Mouse (Mus musculus) limb, embryonic 12.5 days (tissue): ENCODE results near the gene Pam16. TPM values are rescaled to one million over a fixed set of nuclear protein-coding genes. Genes with fewer than 3 reads are reported as not detected.

Source experiments
- polyA plus RNA-seq: library from polyadenylated mRNA; unstranded; fragments of >200 nt; fragmentation: Nextera tagmentation; extraction: Ambion mirVana; gene quantifications from 2 replicates; pipeline ENCODE4 v1.2.1, GENCODE M21; 2016

The Pam16 gene
- polyA plus RNA-seq, 1 experiment from 2014 or later: 111 TPM

Other genes with a start within 250 kb of the Pam16 start
- gene Adcy9, start 204.5 kb downstream of the Pam16 start, polyA plus RNA-seq: 1.6 and 1.7 TPM in 2 replicates
- 36.9 and 40.7 TPM in 2 replicates for gene Srl, start 83.2 kb downstream of the Pam16 start, polyA plus RNA-seq
- 29.1 and 31.0 TPM in 2 replicates for gene Tfap4, start 65.1 kb downstream of the Pam16 start, polyA plus RNA-seq
- 28.4 and 32.6 TPM in 2 replicates for gene Glis2, start 30.3 kb downstream of the Pam16 start, polyA plus RNA-seq
- gene Vasn, start 15.0 kb upstream of the Pam16 start, polyA plus RNA-seq: 29.4 and 30.4 TPM in 2 replicates
- 55.1 and 58.0 TPM in 2 replicates for gene Dnaja3, start 15.0 kb upstream of the Pam16 start, polyA plus RNA-seq
- 18.6 and 19.6 TPM in 2 replicates for gene Coro7, start 54.8 kb upstream of the Pam16 start, polyA plus RNA-seq
- 179 and 191 TPM in 2 replicates for gene Nmral1, start 94.4 kb upstream of the Pam16 start, polyA plus RNA-seq
- gene Hmox2, start 101.4 kb upstream of the Pam16 start, polyA plus RNA-seq: 102 and 106 TPM in 2 replicates
- gene Cdip1, start 165.3 kb upstream of the Pam16 start, polyA plus RNA-seq: 90.1 and 93.3 TPM in 2 replicates
- 0.46 and 0.58 TPM in 2 replicates for gene 4930562C15Rik, start 210.4 kb upstream of the Pam16 start, polyA plus RNA-seq